Mouse (Mus musculus) myocyte (in vitro differentiated cells): ENCODE measurements at regions not wholly inside any gene's neighbourhood (a gene's known extent, or its start where the extent isn't known, plus 50 kb on each side); places are given as distances from the start of the nearest gene placed in this dataset.
A peak's percentile ranks its signal among the peaks of the same experiment; 100 is the strongest.

Experiments used
- H3K27me3 ChIP-seq: one replicate; pipeline ENCODE4 v1.6.1; 2011; ENCODE audit not compliant: control insufficient read depth, insufficient read depth, insufficient read length
- H3K36me3 ChIP-seq: one replicate; pipeline ENCODE4 v1.6.1; 2011; ENCODE audit not compliant: control insufficient read depth, insufficient read depth
- H3K4me2 ChIP-seq: one replicate; pipeline ENCODE4 v1.6.1; 2011; ENCODE audit warnings: low read depth, control low read depth
- H3K4me3 ChIP-seq: one replicate; pipeline ENCODE4 v1.5.1; 2011; ENCODE audit warnings: mild to moderate bottlenecking, control low read depth, moderate library complexity
- H3K79me2 ChIP-seq: one replicate; pipeline ENCODE4 v1.6.1; 2011; ENCODE audit not compliant: control insufficient read depth, insufficient read depth
- H3ac ChIP-seq: one replicate; pipeline ENCODE4 v1.6.1; 2011; ENCODE audit not compliant: control insufficient read depth, insufficient read length
- E2F4 ChIP-seq: IDR thresholded peaks from one replicate; pipeline ENCODE4 v1.6.1; 2011; ENCODE audit warnings: mild to moderate bottlenecking, control low read depth, moderate library complexity; ENCODE audit not compliant: insufficient read depth
- MYOD1 ChIP-seq, 3 experiments: IDR thresholded peaks; one replicate each; pipeline ENCODE4 v1.6.1; 2011; ENCODE audit warnings: control low read depth in 2 of 3, low read depth in 2 of 3, mild to moderate bottlenecking in 2 of 3, moderate library complexity in 1 of 3; ENCODE audit not compliant: insufficient read length in 2 of 3, control insufficient read depth in 1 of 3
- MYOG ChIP-seq, 3 experiments: IDR thresholded peaks; one replicate each; pipeline ENCODE4 v1.6.1; 2011; ENCODE audit warnings: control low read depth in 2 of 3, low read depth in 2 of 3, mild to moderate bottlenecking in 2 of 3; ENCODE audit not compliant: insufficient read length in 2 of 3, control insufficient read depth in 1 of 3, insufficient read depth in 1 of 3
- POLR2A ChIP-seq: IDR thresholded peaks from one replicate; pipeline ENCODE4 v1.6.1; 2011; ENCODE audit warnings: low read depth, mild to moderate bottlenecking, control low read depth, moderate library complexity; ENCODE audit not compliant: insufficient read length
- POLR2AphosphoS2 ChIP-seq: IDR thresholded peaks from one replicate; pipeline ENCODE4 v1.6.1; 2011; ENCODE audit warnings: low read depth, control low read depth; ENCODE audit not compliant: insufficient read length
- REST ChIP-seq: IDR thresholded peaks from one replicate; pipeline ENCODE4 v1.6.1; 2011; ENCODE audit warnings: mild to moderate bottlenecking, control low read depth, moderate library complexity; ENCODE audit not compliant: insufficient read depth, insufficient read length
- SRF ChIP-seq: IDR thresholded peaks from one replicate; pipeline ENCODE4 v1.6.1; 2011; ENCODE audit warnings: low read depth; ENCODE audit not compliant: control insufficient read depth, insufficient read length
- TCF12 ChIP-seq: IDR thresholded peaks from one replicate; pipeline ENCODE4 v1.6.1; 2011; ENCODE audit warnings: mild to moderate bottlenecking, control low read depth; ENCODE audit not compliant: poor library complexity, insufficient read depth, severe bottlenecking
- TCF3 ChIP-seq: IDR thresholded peaks from one replicate; pipeline ENCODE4 v1.6.1; 2011; ENCODE audit warnings: low read depth, control low read depth; ENCODE audit not compliant: insufficient read length
- USF1 ChIP-seq: IDR thresholded peaks from one replicate; pipeline ENCODE4 v1.6.1; 2011; ENCODE audit warnings: low read depth, mild to moderate bottlenecking, control low read depth, moderate library complexity

- no peaks in the 10 kb centered on the region for H3K27me3 ChIP-seq
- TF ChIP-seq E2F4 (no peak), REST (no peak), MYOG (IDR thresholded peaks at IDR 0.05; ENCODE audit: control insufficient read depth in 1 of 3, insufficient read depth in 1 of 3, insufficient read length in 2 of 3, low read depth in 2 of 3) (no peak), MYOD1 (IDR thresholded peaks at IDR 0.05; ENCODE audit: control insufficient read depth in 1 of 3, insufficient read length in 2 of 3, low read depth in 2 of 3) (no peak), USF1 (no peak)
- H3K4me2 ChIP-seq: no peak overlapping the region
- H3K79me2 ChIP-seq: no peaks in the 10 kb centered on the region
- no peak overlapping the region for H3K4me3 ChIP-seq
- no peaks in the 10 kb centered on the region for H3K36me3 ChIP-seq
- no peak overlapping the region for H3ac ChIP-seq
Observed at GRCm38 (mm10) chr13:33721851-33722250, 60.6 kb downstream of the Serpinb6d start.

- no peaks in the 10 kb centered on the region for H3K79me2 ChIP-seq
- no peaks in the 10 kb centered on the region for H3K36me3 ChIP-seq
- TF ChIP-seq POLR2AphosphoS2: no peak
- TF ChIP-seq POLR2A: no peak
- TF ChIP-seq REST: no peak
- no peak for TF ChIP-seq MYOD1 (IDR thresholded peaks at IDR 0.05; ENCODE audit: control insufficient read depth in 1 of 3, insufficient read length in 2 of 3, low read depth in 2 of 3)
- TF ChIP-seq TCF12: no peak
- no peak for TF ChIP-seq E2F4
- no peak for TF ChIP-seq USF1
- no peak for TF ChIP-seq TCF3
- TF ChIP-seq SRF: no peak
- no peak overlapping the region for H3K4me3 ChIP-seq
- no peak overlapping the region for H3ac ChIP-seq
- peak overlapping the region; percentile 80 for H3K4me2 ChIP-seq
- H3K27me3 ChIP-seq: no peaks in the 10 kb centered on the region
Observed at GRCm38 (mm10) chr13:33762293-33763125, 80.7 kb downstream of the Serpinb6e start.

- Histone ChIP-seq H3K36me3 (no peaks in the 10 kb centered on the region), H3ac (no peak overlapping the region), H3K4me3 (no peak overlapping the region), H3K4me2 (peak overlapping the region; percentile 80), H3K79me2 (no peaks in the 10 kb centered on the region), H3K27me3 (no peaks in the 10 kb centered on the region)
- TF ChIP-seq POLR2A: no peak
- no peak for TF ChIP-seq POLR2AphosphoS2
Observed at GRCm38 (mm10) chr13:33763295-33763916, 79.8 kb downstream of the Serpinb6e start.
